Mouse (Mus musculus) limb, embryonic 12.5 days (tissue): ENCODE data around the gene Ppp6r2. TPM values are rescaled to one million over a fixed set of nuclear protein-coding genes. Genes with fewer than 3 reads are reported as not detected.

ENCODE experiments used
- ATAC-seq: fragments of 200-750 bp; cut with Nextera tagmentation; 2 replicates; pipeline ENCODE4 v1.8.0; 2017; ENCODE audit warnings: low read depth, moderate TSS enrichment; ENCODE audit not compliant: insufficient number of reproducible peaks, insufficient read depth, low FRiP score, low TSS enrichment
- H3K27ac ChIP-seq: fragments of 300-500 bp; sonication (generic); 2 replicates; pipeline ENCODE4 v1.5.1; 2016; ENCODE audit warnings: mild to moderate bottlenecking, moderate library complexity
- H3K27me3 ChIP-seq: fragments of 300-500 bp; sonication (generic); 2 replicates; pipeline ENCODE4 v1.6.1; 2016; ENCODE audit warnings: mild to moderate bottlenecking, moderate library complexity
- H3K36me3 ChIP-seq: fragments of 300-500 bp; sonication (generic); 2 replicates; pipeline ENCODE4 v1.6.1; 2016; ENCODE audit warnings: mild to moderate bottlenecking, moderate library complexity
- H3K4me1 ChIP-seq: fragments of 300-500 bp; sonication (generic); replicated peaks from 2 replicates; pipeline ENCODE4 v1.6.1; 2016
- H3K4me2 ChIP-seq: fragments of 300-500 bp; sonication (generic); 2 replicates; pipeline ENCODE4 v1.6.1; 2016; ENCODE audit warnings: mild to moderate bottlenecking, moderate library complexity
- H3K4me3 ChIP-seq: fragments of 300-500 bp; sonication (generic); replicated peaks from 2 replicates; pipeline ENCODE4 v1.5.1; 2016; ENCODE audit warnings: mild to moderate bottlenecking
- H3K9ac ChIP-seq: fragments of 300-500 bp; sonication (generic); replicated peaks from 2 replicates; pipeline ENCODE4 v1.6.1; 2016; ENCODE audit warnings: mild to moderate bottlenecking, moderate library complexity
- H3K9me3 ChIP-seq: fragments of 300-500 bp; sonication (generic); 2 replicates; pipeline ENCODE4 v1.6.1; 2016; ENCODE audit warnings: mild to moderate bottlenecking, moderate library complexity
- WGBS: fragments of 180-500 bp; shearing (Covaris S2); methylation state at CpG from one replicate; pipeline ENCODE4 v1.1.7; 2016; 5-methylcytosine and 5-hydroxymethylcytosine counted together
- polyA plus RNA-seq: library from polyadenylated mRNA; unstranded; fragments of >200 nt; fragmentation: Nextera tagmentation; extraction: Ambion mirVana; gene quantifications from 2 replicates; pipeline ENCODE4 v1.2.1, GENCODE M21; 2016

Ppp6r2 gene
- polyA plus RNA-seq, 1 experiment from 2014 or later, result 33.3 TPM

GRCm38 (mm10) chr15:89175411-89176155 is 35.8 kb upstream of the Ppp6r2 start:
- H3K36me3 ChIP-seq, result no peaks in the 10 kb centered on the region
- H3K9me3 ChIP-seq, result no peaks in the 10 kb centered on the region
- H3K27ac ChIP-seq, result 0 out of 2 replicates have a peak overlapping the region, but pooled peaks have one; percentile 23
- 82% methylated on average over 13 of the region's 13 CpGs for WGBS
- H3K27me3 ChIP-seq, result no peaks in the 10 kb centered on the region
- no peak overlapping the region for H3K4me3 ChIP-seq
- H3K4me1 ChIP-seq, result peaks cover 89% of the 10 kb centered on the region
- no peak overlapping the region for H3K4me2 ChIP-seq
- no peak overlapping the region for H3K9ac ChIP-seq
- ATAC-seq, result no peak

GRCm38 (mm10) chr15:89177121-89177520 is 34.2 kb upstream of the Ppp6r2 start:
- Histone ChIP-seq H3K4me1 (peaks cover 82% of the 10 kb centered on the region), H3K27me3 (no peaks in the 10 kb centered on the region), H3K4me3 (peak overlapping the region; percentile 15; the same call in 1 of the 2 replicates), H3K27ac (0 out of 2 replicates have a peak overlapping the region, but pooled peaks have one; percentile 4), H3K4me2 (peak overlapping the region; percentile 93), H3K9ac (peak overlapping the region; percentile 27; the same call in 1 of the 2 replicates), H3K36me3 (no peaks in the 10 kb centered on the region), H3K9me3 (no peaks in the 10 kb centered on the region)
- 14% methylated on average over 5 of the region's 5 CpGs for WGBS
- no peak for ATAC-seq

GRCm38 (mm10) chr15:89177576-89178259 is 33.6 kb upstream of the Ppp6r2 start:
- WGBS, result 76% methylated on average over 3 of the region's 4 CpGs
- peak overlapping the region; percentile 89; the same call in 1 of the 2 replicates for H3K4me3 ChIP-seq
- H3K36me3 ChIP-seq, result no peaks in the 10 kb centered on the region
- no peak for ATAC-seq
- H3K27me3 ChIP-seq, result no peaks in the 10 kb centered on the region
- H3K9ac ChIP-seq, result no peak overlapping the region
- peak overlapping the region; percentile 93 for H3K4me2 ChIP-seq
- peaks cover 82% of the 10 kb centered on the region for H3K4me1 ChIP-seq
- H3K27ac ChIP-seq, result 0 out of 2 replicates have a peak overlapping the region, but pooled peaks have one; percentile 92
- no peaks in the 10 kb centered on the region for H3K9me3 ChIP-seq

GRCm38 (mm10) chr15:89178260-89178860 is 33.0 kb upstream of the Ppp6r2 start:
- no peak for ATAC-seq
- no peaks in the 10 kb centered on the region for H3K9me3 ChIP-seq
- peak overlapping the region; percentile 89 for H3K4me3 ChIP-seq
- peaks cover 77% of the 10 kb centered on the region for H3K4me1 ChIP-seq
- H3K27me3 ChIP-seq, result no peaks in the 10 kb centered on the region
- peak overlapping the region; percentile 93 for H3K4me2 ChIP-seq
- H3K36me3 ChIP-seq, result no peaks in the 10 kb centered on the region
- peak overlapping the region; percentile 92 for H3K27ac ChIP-seq
- WGBS, result 75% methylated on average over 7 of the region's 7 CpGs
- peak overlapping the region; percentile 91; the same call in 1 of the 2 replicates for H3K9ac ChIP-seq

- H3K4me3 ChIP-seq, result peak overlapping the region; percentile 89
- H3K27me3 ChIP-seq, result no peaks in the 10 kb centered on the region
- peak overlapping the region; percentile 91 for H3K9ac ChIP-seq
- peak overlapping the region; percentile 93 for H3K4me2 ChIP-seq
- H3K36me3 ChIP-seq, result no peaks in the 10 kb centered on the region; the same call in 1 of the 2 replicates
- H3K27ac ChIP-seq, result peak overlapping the region; percentile 92
- 2% methylated on average over 16 of the region's 16 CpGs for WGBS
- H3K4me1 ChIP-seq, result peaks cover 69% of the 10 kb centered on the region
- ATAC-seq, result peak; percentile 44; the same call in 1 of the 2 replicates
- no peaks in the 10 kb centered on the region for H3K9me3 ChIP-seq
Measured at GRCm38 (mm10) chr15:89178954-89179629, 32.3 kb upstream of the Ppp6r2 start.

- WGBS, result 7% methylated on average over 6 of the region's 6 CpGs
- no peak for ATAC-seq
Measured at GRCm38 (mm10) chr15:89179630-89179964, 31.8 kb upstream of the Ppp6r2 start.

GRCm38 (mm10) chr15:89180081-89180541 is 31.2 kb upstream of the Ppp6r2 start:
- ATAC-seq, result no peak
- H3K4me2 ChIP-seq, result peak overlapping the region; percentile 93
- no peaks in the 10 kb centered on the region for H3K27me3 ChIP-seq
- peaks cover 8% of the 10 kb centered on the region; the same call in 1 of the 2 replicates for H3K36me3 ChIP-seq
- H3K27ac ChIP-seq, result peak overlapping the region; percentile 92
- WGBS, result 1% methylated on average over 26 of the region's 26 CpGs
- H3K9me3 ChIP-seq, result no peaks in the 10 kb centered on the region
- H3K9ac ChIP-seq, result peak overlapping the region; percentile 91
- H3K4me1 ChIP-seq, result peaks cover 64% of the 10 kb centered on the region
- H3K4me3 ChIP-seq, result peak overlapping the region; percentile 89

More at GRCm38 (mm10) chr15:89179630-89179964, 31.8 kb upstream of the Ppp6r2 start:
- Histone ChIP-seq H3K4me3 (peak overlapping the region; percentile 89), H3K36me3 (peaks cover 5% of the 10 kb centered on the region; the same call in 1 of the 2 replicates), H3K9me3 (no peaks in the 10 kb centered on the region), H3K27ac (peak overlapping the region; percentile 92), H3K4me2 (peak overlapping the region; percentile 93), H3K27me3 (no peaks in the 10 kb centered on the region), H3K9ac (peak overlapping the region; percentile 91), H3K4me1 (peaks cover 64% of the 10 kb centered on the region)

GRCm38 (mm10) chr15:89180571-89181229 is 30.7 kb upstream of the Ppp6r2 start, which contains the start of gene Plxnb2:
Gene Plxnb2, minus strand, starts transcription at chr15:89180788.
- Histone ChIP-seq H3K4me3 (peak within 1 kb of the TSS; percentile 89), H3K9me3 (no peaks in the 10 kb centered on the region), H3K36me3 (peaks cover 14% of the 10 kb centered on the region), H3K27me3 (no peaks in the 10 kb centered on the region), H3K9ac (peak within 1 kb of the TSS; percentile 91), H3K27ac (peak within 1 kb of the TSS; percentile 92), H3K4me2 (peak within 1 kb of the TSS; percentile 93), H3K4me1 (peaks cover 63% of the 10 kb centered on the region)
- peak; percentile 83 for ATAC-seq
- under 1% methylated on average over 66 of the region's 72 CpGs for WGBS

- no peaks in the 10 kb centered on the region for H3K9me3 ChIP-seq
- H3K36me3 ChIP-seq, result peaks cover 25% of the 10 kb centered on the region
- WGBS, result 76% methylated on average over 10 of the region's 10 CpGs
- no peak overlapping the region for H3K27ac ChIP-seq
- H3K4me2 ChIP-seq, result peak overlapping the region; percentile 93
- no peaks in the 10 kb centered on the region for H3K27me3 ChIP-seq
- H3K9ac ChIP-seq, result no peak overlapping the region
- ATAC-seq, result no peak
- H3K4me3 ChIP-seq, result peak overlapping the region; percentile 89
- peaks cover 54% of the 10 kb centered on the region for H3K4me1 ChIP-seq
Measured at GRCm38 (mm10) chr15:89181561-89182270, 29.6 kb upstream of the Ppp6r2 start.
